Comparison of ENCODE assay signal across 12 mouse cellular contexts in genomic region chr4:63232542-63233020, GRCm38 (mm10). TPM values are rescaled to one million over a fixed set of nuclear protein-coding genes. Genes with fewer than 3 reads are reported as not detected.
DNase-seq lines count a peak whose midpoint lies in the region; ATAC-seq and TF ChIP-seq lines count a peak whose summit lies in the region.
"Had no signal": no experiment of that assay in that cellular context is flagged by ENCODE, and none has a peak within 500 bp of the region (broad histone marks: within the 10 kb centered on the region; RNA-seq: fewer than 3 reads in every experiment).

No protein-coding gene starts in this region.

- H3K27me3 ChIP-seq in kidney, postnatal 0 days (ENCODE audit: insufficient read depth, low read length) = no peaks in the 10 kb centered on the region
- H3K27me3 ChIP-seq in hindbrain, embryonic 12.5 days = no peaks in the 10 kb centered on the region
- H3K27me3 ChIP-seq: forebrain, embryonic 15.5 days; limb, embryonic 13.5 days had no signal

- 43% methylated on average over 2 of the region's 2 CpGs for WGBS in kidney, postnatal 0 days
- WGBS in hindbrain, embryonic 12.5 days = 47% methylated on average over 2 of the region's 2 CpGs

- DNase-seq in heart, adult 11 months = peak; percentile 94
- no peak for DNase-seq in heart, adult 8-10 months (ENCODE audit: low spot score)
- DNase-seq in brain, adult 2 months (ENCODE audit: low read depth, low spot score) = peak; percentile 85
- DNase-seq in cerebellum, postnatal 36 days = peak; percentile 34 to 51
- DNase-seq in kidney, postnatal 0 days (ENCODE audit: low spot score) = no peak
- DNase-seq: lung, postnatal 36 days had no signal

- ATAC-seq in kidney, postnatal 0 days (replicated peaks; ENCODE audit: low FRiP score, low read depth) = peak; percentile 51
- ATAC-seq in hindbrain, embryonic 12.5 days (ENCODE audit: low FRiP score) = no peak
- no peak for ATAC-seq in inflammation-experienced regulatory T-cells, adult 6 months
- ATAC-seq in granulocyte monocyte progenitor cell, adult 5-6 weeks (replicated peaks; ENCODE audit: poor library complexity, severe bottlenecking) = no peak
- ATAC-seq: CD4-positive, CD25-positive, alpha-beta regulatory T cell, adult 4 months; forebrain, embryonic 15.5 days had no signal

- no peaks in the 10 kb centered on the region for H3K36me3 ChIP-seq in kidney, postnatal 0 days (ENCODE audit: insufficient read depth, low read length)
- H3K36me3 ChIP-seq in hindbrain, embryonic 12.5 days = no peaks in the 10 kb centered on the region
- H3K36me3 ChIP-seq: forebrain, embryonic 15.5 days had no signal

- no peak overlapping the region for H3K4me2 ChIP-seq in kidney, postnatal 0 days (ENCODE audit: low read length)
- H3K4me2 ChIP-seq in hindbrain, embryonic 12.5 days (replicated peaks) = no peak overlapping the region
- H3K4me2 ChIP-seq: forebrain, embryonic 15.5 days; limb, embryonic 13.5 days had no signal

- no peak overlapping the region for H3K4me3 ChIP-seq in kidney, postnatal 0 days (replicated peaks; ENCODE audit: low read depth, low read length)
- no peak overlapping the region for H3K4me3 ChIP-seq in hindbrain, embryonic 12.5 days
- H3K4me3 ChIP-seq: forebrain, embryonic 15.5 days; limb, embryonic 13.5 days had no signal

- no peak for TF ChIP-seq CTCF in kidney, postnatal 0 days (IDR thresholded peaks at IDR 0.05; ENCODE audit: low read depth)

- no peaks in the 10 kb centered on the region for H3K9me3 ChIP-seq in kidney, postnatal 0 days (replicated peaks; ENCODE audit: low read length)
- H3K9me3 ChIP-seq in hindbrain, embryonic 12.5 days (replicated peaks) = no peaks in the 10 kb centered on the region
- H3K9me3 ChIP-seq: forebrain, embryonic 15.5 days; limb, embryonic 13.5 days had no signal

- no peak overlapping the region for H3K9ac ChIP-seq in kidney, postnatal 0 days (ENCODE audit: low read depth, low read length)
- no peak overlapping the region for H3K9ac ChIP-seq in hindbrain, embryonic 12.5 days
- H3K9ac ChIP-seq: forebrain, embryonic 15.5 days; limb, embryonic 13.5 days had no signal

- H3K4me1 ChIP-seq in kidney, postnatal 0 days (replicated peaks; ENCODE audit: insufficient read depth, low read length) = peaks cover 57% of the 10 kb centered on the region
- H3K4me1 ChIP-seq in hindbrain, embryonic 12.5 days = peaks cover 26% of the 10 kb centered on the region

- peak overlapping the region; percentile 71 for H3K27ac ChIP-seq in kidney, postnatal 0 days
- H3K27ac ChIP-seq in hindbrain, embryonic 12.5 days = no peak overlapping the region
- H3K27ac ChIP-seq: forebrain, embryonic 15.5 days; limb, embryonic 13.5 days had no signal

RNA-seq across cellular contexts. Expression of gene Col27a1, which starts 18.8 kb away (rescaled TPM):
- 1 to 10 TPM; 1.1 to 1.5 (median 1.4) TPM for total RNA-seq in heart, adult 8-10 months (2022)
- 5.7 and 6.4 TPM in 2 replicates for polyA plus RNA-seq in kidney, postnatal 0 days (2015; fragmentation: Nextera tagmentation; extraction: Ambion mirVana)
- 10.5 and 11.5 TPM in 2 replicates for polyA plus RNA-seq in hindbrain, embryonic 12.5 days (2016; fragmentation: Nextera tagmentation; extraction: Ambion mirVana)
- polyA plus RNA-seq in inflammation-experienced regulatory T-cells, adult 6 months (2017; shearing (Covaris generic)) = 1 to 10 TPM in 1 of 3 experiments, under 1 TPM in 2; 0.11 to 1.2 (median 0.65) TPM
- total RNA-seq in granulocyte monocyte progenitor cell, adult 5-6 weeks (2014; fragmentation: Nextera tagmentation) = 0.32 TPM in 2 replicates
- total RNA-seq in granulocyte monocyte progenitor cell, adult 5-6 weeks (2017) = 0.10 and 0.60 TPM in 2 replicates

Comparison
In these comparisons a context has a peak if more than half of its experiments do, and no peak if none do; other contexts are left out.
1. DNase-seq: peak in heart, adult 11 months (single experiment), brain, adult 2 months (single experiment) and cerebellum, postnatal 36 days (2 of 2); none in heart, adult 8-10 months (single experiment) and kidney, postnatal 0 days (single experiment).